Mouse (Mus musculus): Measurements from ENCODE around the gene Sde2.
"Not testable (repeated sequence)": the region's sequence is repeated elsewhere in the genome, so short reads cannot be mapped to it uniquely, and the experiment has no call there.

The Sde2 gene

DNA sequence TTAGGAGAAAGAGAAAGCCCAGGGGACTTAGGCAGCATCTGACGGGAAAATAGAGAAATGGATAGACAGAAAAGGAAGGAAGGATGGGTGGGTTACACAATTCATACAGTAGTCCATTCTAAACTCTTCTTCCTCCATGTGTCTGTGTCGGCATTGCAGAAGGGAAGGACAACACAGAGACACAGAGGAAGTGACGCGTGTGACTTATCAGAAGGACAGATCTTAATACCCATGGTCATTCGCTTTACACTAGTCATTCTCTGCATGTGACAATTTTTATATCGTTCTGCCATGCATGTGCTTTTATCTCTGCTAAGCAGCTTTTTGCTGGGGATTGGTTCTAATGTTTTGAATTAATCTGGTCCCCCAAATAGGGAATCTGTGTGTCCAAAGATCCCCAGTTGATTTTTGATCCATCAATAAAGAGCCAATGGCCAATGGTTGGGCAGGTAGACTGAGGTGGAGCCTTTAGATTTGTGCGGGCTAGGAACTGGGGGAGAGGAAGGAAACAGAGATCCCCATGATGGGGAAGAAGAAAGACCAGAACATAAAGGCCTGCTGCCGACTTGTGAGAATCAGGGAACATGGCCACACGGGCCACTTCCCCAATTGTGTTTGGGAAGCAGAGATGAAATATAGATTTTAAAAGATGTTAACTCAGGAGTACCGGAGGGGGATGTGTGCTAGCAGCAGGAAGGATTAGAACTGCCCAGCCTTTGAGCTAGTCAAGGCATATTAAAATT lies 15.5 kb upstream of the Sde2 start:
- DNase-seq (ENCODE audit: low spot score), result no peak

DNA sequence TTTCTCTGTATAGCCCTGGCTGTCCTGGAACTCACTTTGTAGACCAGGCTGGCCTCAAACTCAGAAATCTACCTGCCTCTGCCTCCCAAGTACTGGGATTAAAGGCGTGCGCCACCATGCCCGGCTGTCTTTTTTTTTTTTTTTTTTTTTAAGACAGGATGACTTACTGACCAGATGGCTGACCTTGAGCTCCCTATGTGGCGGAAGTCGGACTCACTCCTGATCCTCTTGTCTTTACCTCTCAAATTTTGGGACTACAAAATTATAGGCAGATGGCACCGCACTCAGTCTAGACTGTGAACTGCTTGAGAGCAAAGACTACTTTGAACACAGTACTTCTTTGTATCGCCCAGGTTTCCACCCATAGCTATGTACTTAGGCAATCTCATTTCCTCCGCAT lies 14.5 kb upstream of the Sde2 start:
- DNase-seq (ENCODE audit: low spot score), result not testable (repeated sequence)

DNA sequence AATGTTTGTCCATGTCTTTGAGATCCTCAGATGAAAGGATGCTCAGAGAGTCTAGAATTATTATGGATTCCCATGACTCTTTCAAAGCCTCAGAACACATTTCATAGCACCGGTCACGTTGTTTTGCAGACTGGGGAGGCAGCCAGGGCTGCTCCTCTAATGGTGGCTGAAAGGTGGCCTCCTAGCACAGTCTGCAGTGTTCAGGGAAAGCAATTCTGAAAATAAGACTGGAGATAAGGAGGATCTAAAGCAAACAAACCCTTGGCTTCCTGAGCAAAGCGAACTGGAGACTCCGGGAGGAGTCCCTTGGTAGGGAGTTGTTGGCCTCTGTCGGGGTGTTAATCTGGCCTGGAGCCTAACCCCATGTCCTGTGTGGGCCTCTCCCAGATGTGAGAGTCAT lies 13.7 kb upstream of the Sde2 start:
- DNase-seq (ENCODE audit: low spot score), result no peak

DNA sequence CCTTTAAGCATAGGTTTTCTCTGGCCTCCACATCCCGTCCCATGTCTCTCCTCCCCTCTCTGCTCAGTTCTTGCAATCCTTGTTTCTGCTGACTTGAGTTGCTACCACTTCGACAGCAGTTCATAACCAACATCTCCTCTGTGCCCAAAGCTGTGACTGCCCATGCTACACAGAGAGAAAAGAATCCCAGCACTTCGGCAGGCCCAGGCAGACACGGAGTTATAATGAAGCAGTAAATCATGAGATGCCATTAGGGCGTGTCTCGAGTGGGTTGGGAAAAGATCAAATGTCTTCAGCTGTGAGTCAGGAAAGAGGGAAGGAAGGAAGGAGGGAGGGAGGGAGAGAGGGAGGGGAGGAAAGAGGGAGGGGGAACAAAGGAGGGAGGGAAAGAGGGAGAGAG lies 12.9 kb upstream of the Sde2 start:
- peak; percentile 42 for DNase-seq (ENCODE audit: low spot score)

DNA sequence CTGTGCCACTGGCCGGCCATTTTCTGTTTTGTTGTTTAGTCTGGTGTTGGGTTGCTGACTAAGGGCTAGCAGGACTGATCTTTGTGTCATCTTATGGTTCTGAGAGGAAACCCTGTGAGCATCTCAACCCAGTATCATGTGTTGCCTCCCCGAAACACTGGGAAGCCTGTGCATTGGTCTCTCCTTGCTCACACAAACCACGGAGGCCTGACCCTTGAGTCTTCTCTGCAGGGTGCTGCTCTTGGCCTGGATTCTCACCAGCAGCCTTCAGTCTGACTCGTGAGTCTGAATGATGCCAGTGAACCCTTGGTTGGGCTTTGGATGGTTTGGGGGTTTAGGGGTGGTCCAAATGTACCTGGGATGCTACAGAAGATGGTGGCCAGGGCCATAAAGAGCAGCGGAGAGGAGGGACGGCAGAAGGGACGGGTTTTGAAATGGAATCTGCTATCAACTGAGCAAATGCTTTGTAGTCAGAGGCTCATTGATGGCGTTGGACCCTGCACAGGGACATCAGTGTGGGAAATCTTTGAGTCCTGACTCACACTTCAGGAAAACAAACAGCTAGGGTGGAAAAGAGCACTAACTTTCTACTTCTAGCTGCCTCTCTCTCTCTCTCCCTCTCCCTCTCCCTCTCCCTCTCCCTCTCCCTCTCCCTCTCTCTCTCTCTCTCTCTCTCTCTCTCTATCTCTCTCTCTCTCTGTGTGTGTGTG lies 11.6 kb upstream of the Sde2 start:
- DNase-seq (ENCODE audit: low spot score), result no peak

DNA sequence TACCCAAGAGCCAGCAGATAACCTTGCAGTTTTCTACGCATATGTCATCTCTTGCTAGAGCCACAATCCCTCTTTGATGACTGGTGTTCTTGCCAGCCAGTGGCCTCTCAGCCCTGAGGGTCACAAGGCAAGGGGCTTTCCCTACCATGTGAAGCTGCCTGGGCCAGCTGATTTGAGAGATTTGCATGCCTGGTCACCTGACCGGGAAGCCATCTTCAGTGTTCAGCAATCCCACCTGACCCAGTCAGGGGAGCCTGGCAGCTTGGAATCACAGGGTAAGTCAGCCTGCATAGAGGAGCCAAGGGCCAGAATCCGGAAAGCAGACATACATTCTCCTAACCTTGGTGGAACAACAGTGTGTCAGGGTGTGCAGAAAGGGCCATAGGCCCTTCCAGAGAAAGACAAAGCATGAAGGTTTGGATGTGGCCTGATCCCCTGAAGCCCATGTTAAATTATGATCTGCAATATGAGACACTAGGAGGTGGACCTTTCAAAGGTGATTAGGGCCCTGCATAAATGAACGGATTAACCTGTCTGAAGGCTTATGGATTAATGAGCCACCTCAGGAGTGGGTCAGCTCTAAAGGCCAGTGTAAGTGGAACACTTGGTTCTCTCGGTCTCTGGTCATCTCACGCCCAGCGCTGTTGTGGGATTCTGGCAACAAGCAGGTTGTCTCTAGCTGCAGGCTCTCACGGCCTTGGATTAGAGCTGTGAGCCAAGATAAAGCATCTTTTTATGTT lies 9.2 kb upstream of the Sde2 start:
- DNase-seq (ENCODE audit: low spot score), result no peak

DNA sequence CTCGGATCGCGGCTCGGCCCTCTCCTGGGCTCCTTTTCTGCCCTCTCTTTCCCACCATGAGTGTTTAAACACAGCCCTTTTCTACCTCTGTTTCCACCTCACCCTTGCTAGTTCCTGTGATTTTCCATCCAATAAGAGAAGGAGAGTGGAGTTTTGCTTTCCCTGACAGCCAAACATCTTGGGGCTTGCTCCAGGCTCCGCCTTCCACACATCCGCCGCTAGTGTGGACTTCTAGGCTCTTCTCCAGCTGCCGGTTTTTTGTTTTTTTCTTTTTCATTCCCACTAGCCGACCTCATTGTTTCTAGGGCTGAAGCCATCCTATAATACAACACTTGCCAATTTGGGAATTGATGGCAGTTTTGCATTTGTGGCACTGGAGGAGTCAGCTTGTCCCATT lies 2.8 kb upstream of the Sde2 start:
- peak; percentile 83 for DNase-seq (ENCODE audit: low spot score)

DNA sequence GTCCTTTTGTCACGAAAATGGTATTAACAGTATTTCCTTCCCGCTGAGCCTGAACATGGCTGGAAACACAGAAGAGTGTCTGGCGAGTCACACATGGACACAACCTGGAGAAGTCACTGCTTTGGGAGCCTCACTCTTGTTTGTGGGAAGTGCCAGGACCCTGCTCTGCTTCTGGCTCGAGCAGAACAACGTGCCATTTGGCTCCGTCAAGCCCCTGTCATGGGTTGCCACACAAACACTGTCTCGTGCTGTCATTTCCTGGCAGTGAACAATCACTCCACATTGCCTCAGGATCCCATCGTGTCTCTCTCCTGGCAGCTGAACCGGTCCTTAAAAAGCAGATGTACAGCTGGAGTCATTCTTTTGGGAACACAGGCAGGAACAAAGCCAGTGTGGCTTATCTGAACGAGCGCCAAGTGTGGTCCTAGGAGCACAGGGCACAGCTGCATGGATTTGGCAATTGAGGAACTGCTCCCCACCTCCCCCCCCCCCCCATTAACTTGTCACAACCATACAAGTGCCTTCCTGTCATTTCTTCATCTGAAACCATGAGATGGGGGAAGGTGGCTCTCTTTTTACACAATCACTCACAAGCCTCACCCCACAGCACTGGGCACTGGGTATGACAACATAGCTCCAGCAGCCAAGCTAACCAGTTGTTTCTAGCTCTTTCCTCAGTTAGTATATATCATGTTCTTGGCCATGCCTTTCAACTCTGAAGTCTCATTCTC lies 2.3 kb upstream of the Sde2 start:
- DNase-seq (ENCODE audit: low spot score), result peak; percentile 58

DNA sequence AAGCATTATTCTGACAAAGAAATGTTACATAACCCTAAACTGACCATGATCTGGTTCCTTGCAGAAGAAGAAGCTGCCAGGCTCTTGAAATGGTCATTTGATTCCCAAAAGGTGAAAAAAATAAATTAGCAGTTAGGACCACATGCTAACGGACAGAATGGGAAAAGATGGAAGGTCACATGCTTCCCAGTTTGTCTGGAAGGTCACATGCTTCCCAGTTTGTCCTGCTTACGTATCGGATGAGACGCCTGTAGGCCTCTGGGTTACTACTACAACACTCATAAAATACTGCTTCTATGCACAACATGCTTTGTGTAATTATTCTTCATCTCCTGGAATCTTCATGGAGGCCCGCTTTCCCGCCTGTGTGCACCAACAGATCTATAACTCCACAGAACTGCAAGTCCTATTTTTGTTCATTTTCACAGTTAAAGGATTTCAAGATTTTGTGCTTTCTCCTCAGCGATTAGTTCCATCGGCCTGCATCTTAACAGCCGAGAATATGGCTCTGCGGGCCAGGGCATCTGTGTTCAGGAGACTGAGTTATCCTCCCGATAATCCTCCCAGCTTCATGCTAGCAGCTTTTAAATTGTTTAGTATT lies 1.1 kb upstream of the Sde2 start:
- peak; percentile 34 for DNase-seq (ENCODE audit: low spot score)

DNA sequence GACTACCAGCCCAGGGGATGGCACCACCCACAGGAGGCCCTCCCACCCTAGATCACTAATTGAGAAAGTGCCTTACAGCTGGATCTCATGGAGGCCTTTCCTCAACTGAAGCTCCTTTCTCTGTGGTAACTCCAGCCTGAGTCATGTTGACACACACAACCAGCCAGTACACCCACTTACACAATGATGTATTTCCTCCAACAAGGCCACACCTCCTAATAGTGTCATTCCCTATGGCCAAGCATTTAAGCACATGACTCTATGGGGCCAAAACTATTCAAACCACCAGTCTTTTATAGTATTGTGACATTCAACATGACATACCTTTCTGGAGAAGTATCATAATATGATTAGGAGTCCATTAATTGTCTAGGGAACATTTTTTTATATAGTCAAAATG lies 7.8 kb downstream of the Sde2 start:
- no peak for DNase-seq (ENCODE audit: low spot score)

DNA sequence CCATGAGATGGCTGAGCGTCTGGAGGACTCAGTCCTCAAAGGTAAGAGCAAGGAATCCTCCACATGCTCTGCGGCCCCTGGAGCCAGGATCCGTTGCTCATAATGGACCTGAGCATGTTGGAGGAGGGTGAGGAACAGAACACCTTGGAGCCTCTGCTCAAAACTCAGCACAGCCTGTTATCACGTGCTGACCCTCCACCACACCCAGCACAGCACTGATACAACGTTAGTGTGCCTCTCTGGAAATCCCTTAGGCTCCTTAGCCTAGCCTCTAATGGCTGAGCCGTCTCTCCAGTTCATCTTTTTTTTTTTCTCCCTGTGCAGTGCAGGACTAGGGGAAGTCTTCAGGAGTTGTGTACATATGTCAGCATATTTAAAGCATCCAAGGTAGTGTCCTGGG lies 9.1 kb downstream of the Sde2 start:
- DNase-seq (ENCODE audit: low spot score), result no peak

DNA sequence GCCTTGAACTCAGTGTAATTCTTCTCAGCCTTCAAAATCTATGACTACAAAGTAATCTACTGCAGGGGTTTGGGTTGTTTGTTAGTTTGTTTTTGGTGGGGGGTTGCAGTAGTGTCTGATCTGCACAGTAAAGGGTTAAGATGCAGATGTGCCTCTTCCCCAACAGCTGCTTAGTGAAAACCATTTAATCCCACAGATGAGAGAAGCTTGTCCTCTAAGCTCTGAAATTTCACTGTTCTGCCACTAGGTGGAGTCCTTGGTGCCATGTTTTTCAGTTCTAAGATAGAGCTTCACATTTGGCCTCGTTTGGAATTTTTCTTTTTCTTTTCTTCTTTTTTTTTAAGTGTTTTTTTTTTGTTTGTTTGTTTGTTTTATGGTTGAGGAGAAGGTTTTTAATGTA lies 12.7 kb downstream of the Sde2 start:
- DNase-seq (ENCODE audit: low spot score), result peak; percentile 75

DNA sequence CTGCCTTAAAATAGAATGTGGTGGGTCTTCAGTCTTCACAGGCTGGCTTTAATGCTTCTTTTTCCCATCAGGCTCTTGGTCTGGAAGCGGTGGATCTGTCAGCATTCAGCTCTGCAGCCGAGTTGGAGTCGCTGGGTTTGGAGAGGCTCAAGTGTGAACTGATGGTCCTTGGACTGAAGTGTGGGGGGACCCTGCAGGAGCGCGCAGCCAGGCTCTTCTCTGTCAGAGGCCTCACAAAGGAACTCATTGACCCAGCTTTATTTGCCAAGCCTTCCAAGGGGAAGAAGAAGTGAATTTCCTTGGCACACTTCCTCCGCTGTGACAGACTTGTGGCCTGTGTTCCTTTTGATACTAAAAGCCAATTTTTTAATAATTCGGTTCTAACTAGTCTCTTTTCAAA lies 15.1 kb downstream of the Sde2 start:
- no peak for DNase-seq (ENCODE audit: low spot score)

DNA sequence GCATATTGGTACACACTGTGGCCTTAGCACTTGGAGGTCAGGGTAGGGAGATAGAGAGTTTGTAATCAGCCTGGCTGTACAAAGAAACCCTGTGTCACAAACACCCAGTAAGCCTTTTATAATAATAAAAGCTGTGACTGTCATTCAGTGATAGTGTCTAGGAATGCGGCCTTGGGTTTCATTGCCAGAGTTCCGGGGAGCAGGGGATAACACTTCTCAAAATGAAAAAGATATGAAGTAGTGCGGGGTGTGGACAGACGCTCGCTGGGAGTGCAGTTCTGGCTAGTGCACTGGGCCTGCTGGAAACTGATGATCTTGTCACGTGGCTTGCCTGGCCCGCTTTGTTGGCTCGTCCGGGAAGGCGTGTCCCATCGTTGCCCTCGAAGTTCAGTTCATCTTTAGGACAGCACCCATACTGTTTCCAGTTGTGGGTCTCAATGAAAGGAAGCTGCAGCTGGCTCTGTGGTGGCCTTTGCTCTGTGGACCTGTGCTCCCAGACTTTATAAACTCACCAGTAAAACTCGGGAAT lies 19.3 kb downstream of the Sde2 start:
- no peak for DNase-seq (ENCODE audit: low spot score)

DNA sequence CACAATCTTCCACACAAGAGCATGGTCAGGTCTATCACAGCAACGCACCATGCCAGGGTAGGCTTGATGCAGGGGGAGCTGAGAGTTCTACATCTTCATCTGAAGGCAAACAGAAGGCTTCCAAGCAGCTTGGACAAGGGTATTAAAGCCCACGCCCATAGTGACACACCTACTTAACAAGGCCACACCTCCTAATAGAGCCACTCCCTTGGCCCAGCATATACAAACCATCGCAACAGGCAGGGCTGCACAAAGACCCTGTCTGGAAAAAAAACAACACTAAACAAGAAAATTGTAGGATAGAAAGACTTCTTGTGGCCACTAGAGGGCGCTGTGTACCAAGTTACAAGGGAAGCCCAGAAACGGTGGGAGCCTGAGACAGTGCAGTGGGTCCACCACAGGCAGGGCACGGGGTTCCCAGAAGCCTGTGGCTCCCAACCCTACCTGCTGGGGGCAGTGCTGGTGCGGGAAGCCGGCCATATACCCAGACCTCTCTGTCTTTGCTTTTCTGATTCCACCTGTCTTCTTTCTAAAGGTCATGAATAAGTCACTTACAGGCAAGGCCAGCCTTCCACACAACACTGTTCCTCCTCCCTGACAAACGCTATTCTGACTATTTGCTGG lies 23.0 kb downstream of the Sde2 start:
- peak; percentile 84 for DNase-seq (ENCODE audit: low spot score)

DNA sequence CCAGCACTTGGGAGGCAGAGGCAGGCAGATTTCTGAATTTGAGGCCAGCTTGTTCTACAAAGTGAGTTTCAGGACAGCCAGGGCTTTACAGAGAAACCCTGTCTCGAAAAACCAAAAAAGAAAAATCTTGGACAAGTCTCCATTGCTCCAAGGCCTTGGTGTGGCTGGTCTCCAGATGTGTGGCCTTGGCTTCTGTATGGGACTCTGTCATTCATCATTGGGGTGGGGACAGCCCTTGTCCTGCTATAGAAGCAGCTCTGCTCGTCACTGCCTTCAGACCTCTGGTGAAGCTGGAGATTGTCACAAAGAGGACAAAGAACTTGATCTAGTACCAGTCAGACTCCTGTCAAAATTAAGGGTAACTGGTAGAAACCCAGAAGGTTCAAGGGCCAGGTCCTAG lies 23.7 kb downstream of the Sde2 start:
- no peak for DNase-seq (ENCODE audit: low spot score)

DNA sequence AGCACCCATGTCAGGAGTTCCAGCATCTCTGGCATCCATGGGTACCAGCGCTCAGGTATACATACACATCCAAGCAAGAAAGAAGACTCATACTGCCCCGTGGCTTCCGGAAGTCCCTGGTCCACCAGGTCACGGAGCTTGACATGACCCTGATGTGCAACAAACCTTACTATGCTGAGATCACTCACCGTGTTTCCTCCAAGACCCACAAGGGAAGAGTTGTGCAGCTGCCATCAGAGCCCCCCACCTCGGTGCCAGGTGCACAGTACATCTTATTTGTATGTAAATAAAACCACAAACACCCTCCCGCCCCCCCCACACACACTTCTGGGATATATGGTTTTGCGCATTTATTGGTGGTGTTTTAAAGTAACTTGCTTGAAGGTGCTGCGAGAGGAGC lies 24.2 kb downstream of the Sde2 start:
- DNase-seq (ENCODE audit: low spot score), result no peak

DNA sequence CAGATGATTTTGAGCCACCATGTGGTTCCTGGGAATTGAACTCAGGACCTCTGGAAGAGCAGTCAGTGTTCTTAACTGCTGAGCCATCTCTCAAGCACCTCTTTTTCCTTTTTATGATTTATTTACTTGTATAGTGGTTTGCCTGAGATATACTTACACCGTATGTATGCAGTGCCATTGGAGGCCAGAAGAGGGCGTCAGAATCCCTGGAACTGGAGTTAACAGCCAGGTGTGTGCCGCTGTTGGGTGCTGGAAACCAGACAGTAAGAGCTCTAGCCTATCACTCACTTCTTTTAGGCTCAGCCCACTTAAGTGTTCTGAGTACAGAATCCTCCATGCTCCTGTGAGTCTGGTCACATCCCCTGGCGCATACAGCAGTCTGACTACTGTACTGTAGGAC lies 26.5 kb downstream of the Sde2 start:
- DNase-seq (ENCODE audit: low spot score), result no peak

DNA sequence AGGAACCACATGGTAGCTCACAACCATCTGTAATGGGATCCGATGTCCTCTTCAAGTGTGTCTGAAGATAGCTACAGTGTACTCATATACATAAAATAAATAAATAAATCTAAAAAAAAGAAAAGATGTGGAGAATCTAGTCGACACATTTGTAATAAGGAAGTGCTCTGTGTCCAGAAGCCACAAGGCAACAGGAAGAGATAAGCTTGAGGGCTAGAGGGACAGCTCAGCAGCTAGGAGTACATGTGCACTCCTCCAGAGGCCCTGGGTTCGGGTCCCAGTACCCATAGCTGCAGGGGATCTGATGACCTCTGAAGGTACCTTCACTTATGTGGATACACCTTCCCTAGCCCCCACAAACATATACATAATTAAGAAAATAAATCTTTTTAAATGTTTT lies 30.8 kb downstream of the Sde2 start:
- no peak for DNase-seq (ENCODE audit: low spot score)

DNA sequence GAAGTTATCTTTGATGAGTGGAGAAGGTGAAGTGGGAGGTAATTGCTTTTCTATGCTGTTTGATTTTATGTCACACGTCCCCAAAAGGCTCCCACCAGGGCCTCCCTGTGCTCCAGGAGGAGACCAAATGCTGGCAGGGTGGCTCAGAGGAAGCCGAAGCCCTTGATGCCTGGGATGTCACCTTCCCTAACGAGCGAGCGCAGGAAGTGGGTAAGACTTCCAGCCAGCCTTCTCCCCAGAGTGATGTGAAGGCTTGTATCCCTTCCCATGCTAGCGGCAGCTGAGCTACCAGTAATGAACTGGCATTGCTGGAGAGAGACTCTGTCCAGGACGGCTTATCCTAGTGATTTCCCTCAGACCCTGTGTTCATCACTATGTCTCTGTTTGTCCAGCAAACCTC lies 32.8 kb downstream of the Sde2 start:
- no peak for DNase-seq (ENCODE audit: low spot score)

DNA sequence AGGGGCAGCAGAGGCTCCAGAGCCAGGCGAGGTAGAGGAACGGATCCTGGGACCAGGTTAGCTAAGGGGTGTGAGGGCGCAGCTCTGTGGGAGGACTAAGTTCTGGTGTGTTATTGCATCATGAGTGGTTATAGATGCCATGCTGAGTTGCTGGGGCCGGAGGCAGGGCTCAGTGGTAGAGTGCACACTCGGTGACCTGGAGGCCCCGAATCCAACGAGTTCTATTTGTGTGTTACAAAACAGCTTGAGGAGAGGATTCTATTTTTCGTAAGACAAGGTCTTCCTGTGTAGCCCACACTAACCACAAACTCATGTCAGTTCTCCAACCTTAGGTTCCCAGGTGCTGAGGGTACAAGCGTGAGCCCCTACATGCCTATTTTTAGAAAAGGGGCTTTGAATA lies 33.6 kb downstream of the Sde2 start:
- no peak for DNase-seq (ENCODE audit: low spot score)
